In genomic region chr9:57968166-57968771, GRCm38 (mm10) we compare ENCODE assay signal across 14 mouse cellular contexts. TPM values are rescaled to one million over a fixed set of nuclear protein-coding genes. Genes with fewer than 3 reads are reported as not detected.
DNase-seq lines count a peak whose midpoint lies in the region; ATAC-seq and TF ChIP-seq lines count a peak whose summit lies in the region.
"Had no signal": no experiment of that assay in that cellular context is flagged by ENCODE, and none has a peak within 500 bp of the region (broad histone marks: within the 10 kb centered on the region; RNA-seq: fewer than 3 reads in every experiment).

No protein-coding gene starts in this region.

- TF ChIP-seq CTCF in spleen, adult 2 months (IDR thresholded peaks at IDR 0.05; ENCODE audit: extremely low read depth, insufficient read depth, insufficient read length, insufficient replicate concordance), result no peak
- no peak for TF ChIP-seq CTCF in intestine, postnatal 0 days (IDR thresholded peaks at IDR 0.05; ENCODE audit: low read depth)

- peak overlapping the region; percentile 43 for H3K27ac ChIP-seq in spleen, adult 2 months (ENCODE audit: insufficient read depth, low read length)
- peak overlapping the region; percentile 86 for H3K27ac ChIP-seq in intestine, postnatal 0 days (ENCODE audit: low read depth, low read length)
- no peak overlapping the region for H3K27ac ChIP-seq in kidney, embryonic 14.5 days (ENCODE audit: low read depth, low read length)
- H3K27ac ChIP-seq: embryonic facial prominence, embryonic 13.5 days; forebrain, embryonic 13.5 days had no signal

- WGBS in spleen, adult 2 months, result 34% methylated on average over 9 of the region's 9 CpGs
- WGBS in intestine, postnatal 0 days, result 75% methylated on average over 9 of the region's 9 CpGs
- WGBS in kidney, embryonic 14.5 days, result 79% methylated on average over 9 of the region's 9 CpGs

- H3K4me3 ChIP-seq in spleen, adult 2 months (ENCODE audit: extremely low read depth, insufficient read depth, insufficient read length), result no peak overlapping the region
- no peak overlapping the region for H3K4me3 ChIP-seq in intestine, postnatal 0 days (ENCODE audit: low read depth, low read length)
- no peak overlapping the region for H3K4me3 ChIP-seq in kidney, embryonic 14.5 days (ENCODE audit: low read length)
- H3K4me3 ChIP-seq: embryonic facial prominence, embryonic 13.5 days; forebrain, embryonic 13.5 days had no signal

- no peak for ATAC-seq in intestine, postnatal 0 days
- ATAC-seq in kidney, embryonic 14.5 days (ENCODE audit: low FRiP score, low TSS enrichment), result no peak
- ATAC-seq: forebrain, embryonic 13.5 days; Patski had no signal

- no peak overlapping the region for H3K4me2 ChIP-seq in intestine, postnatal 0 days (replicated peaks; ENCODE audit: low read depth)
- H3K4me2 ChIP-seq in kidney, embryonic 14.5 days (replicated peaks; ENCODE audit: low read depth, low read length), result no peak overlapping the region
- H3K4me2 ChIP-seq: embryonic facial prominence, embryonic 13.5 days; forebrain, embryonic 13.5 days had no signal

- no peak overlapping the region for H3K9ac ChIP-seq in intestine, postnatal 0 days (ENCODE audit: low read depth, low read length)
- H3K9ac ChIP-seq in kidney, embryonic 14.5 days (ENCODE audit: low read depth, low read length), result no peak overlapping the region
- H3K9ac ChIP-seq: embryonic facial prominence, embryonic 13.5 days; forebrain, embryonic 13.5 days had no signal

- peaks cover 58% of the 10 kb centered on the region for H3K4me1 ChIP-seq in spleen, adult 2 months (ENCODE audit: control insufficient read depth, insufficient read depth, insufficient read length)
- H3K4me1 ChIP-seq in intestine, postnatal 0 days (replicated peaks; ENCODE audit: control insufficient read depth, insufficient read depth, low read length), result peaks cover 22% of the 10 kb centered on the region
- H3K4me1 ChIP-seq in kidney, embryonic 14.5 days (ENCODE audit: control insufficient read depth, insufficient read depth, low read length), result no peaks in the 10 kb centered on the region
- H3K4me1 ChIP-seq: forebrain, embryonic 13.5 days had no signal

- H3K36me3 ChIP-seq in spleen, adult 2 months (ENCODE audit: control insufficient read depth, insufficient read depth, low read length), result no peaks in the 10 kb centered on the region
- H3K36me3 ChIP-seq in intestine, postnatal 0 days (ENCODE audit: control insufficient read depth, insufficient read depth), result no peaks in the 10 kb centered on the region
- H3K36me3 ChIP-seq in kidney, embryonic 14.5 days (ENCODE audit: control insufficient read depth, insufficient read depth, low read length), result no peaks in the 10 kb centered on the region
- H3K36me3 ChIP-seq: embryonic facial prominence, embryonic 13.5 days had no signal

- no peaks in the 10 kb centered on the region for H3K9me3 ChIP-seq in intestine, postnatal 0 days (ENCODE audit: control insufficient read depth)
- no peaks in the 10 kb centered on the region for H3K9me3 ChIP-seq in kidney, embryonic 14.5 days (ENCODE audit: control insufficient read depth, low read length)
- H3K9me3 ChIP-seq: embryonic facial prominence, embryonic 13.5 days; forebrain, embryonic 13.5 days had no signal

- H3K27me3 ChIP-seq in spleen, adult 2 months (ENCODE audit: control insufficient read depth, insufficient read depth, low read length), result no peaks in the 10 kb centered on the region
- H3K27me3 ChIP-seq in intestine, postnatal 0 days (replicated peaks; ENCODE audit: control insufficient read depth, insufficient read depth, low read length), result no peaks in the 10 kb centered on the region
- H3K27me3 ChIP-seq in kidney, embryonic 14.5 days (ENCODE audit: control insufficient read depth, insufficient read depth, low read length), result no peaks in the 10 kb centered on the region
- H3K27me3 ChIP-seq: embryonic facial prominence, embryonic 13.5 days; forebrain, embryonic 13.5 days; Patski had no signal

- DNase-seq in heart, adult 18-20 months, result peak; percentile 21 to 65
- DNase-seq in heart, adult 8-10 months (ENCODE audit: low spot score), result no peak
- peak in 1 of 2 experiments; percentile 56 for DNase-seq in spleen, adult 2 months (ENCODE audit: low read depth in 1 of 2, low spot score in 2 of 2)
- DNase-seq in spleen, adult 12 weeks (ENCODE audit: low spot score), result no peak
- peak; percentile 73 for DNase-seq in thymus, postnatal 25 days
- no peak for DNase-seq in embryo, embryonic 11 days
- DNase-seq: kidney, adult 11 months; lung, postnatal 36 days had no signal

- TF ChIP-seq POLR2A in spleen, adult 2 months (IDR thresholded peaks at IDR 0.05; ENCODE audit: low read depth, low read length), result no peak

RNA-seq across cellular contexts. Expression of gene Sema7a, which starts 28.4 kb away (rescaled TPM):
- 10 to 100 TPM; 31.7 to 31.8 TPM for total RNA-seq in heart, adult 18-20 months (2021)
- 10 to 100 TPM; 20.4 to 24.8 (median 24.5) TPM for total RNA-seq in heart, adult 8-10 months (2022)
- 26.1 and 35.7 TPM in 2 replicates for polyA plus RNA-seq in spleen, adult 2 months (2012; rRNA removed)
- polyA plus RNA-seq in intestine, postnatal 0 days (2015; fragmentation: Nextera tagmentation; extraction: Ambion mirVana), result 6.9 and 7.1 TPM in 2 replicates
- 0.93 TPM in 2 replicates for polyA plus RNA-seq in kidney, embryonic 14.5 days (2014; fragmentation: Nextera tagmentation; extraction: Ambion mirVana)

RNA-seq across cellular contexts. Expression of gene Cyp11a1, which starts 37.9 kb away (rescaled TPM):
- not detected for total RNA-seq in heart, adult 18-20 months (2021)
- total RNA-seq in heart, adult 8-10 months (2022), result under 1 TPM in 1 of 4 experiments, not detected in 3; 0.27 TPM
- 0.52 and 0.67 TPM in 2 replicates for polyA plus RNA-seq in spleen, adult 2 months (2012; rRNA removed)
- polyA plus RNA-seq in intestine, postnatal 0 days (2015; fragmentation: Nextera tagmentation; extraction: Ambion mirVana), result 4.4 and 7.8 TPM in 2 replicates
- polyA plus RNA-seq in kidney, embryonic 14.5 days (2014; fragmentation: Nextera tagmentation; extraction: Ambion mirVana), result 0.47 and 0.87 TPM in 2 replicates
- total RNA-seq: liver, adult 2 months had no signal
- polyA plus RNA-seq: liver, adult 2 months had no signal

RNA-seq across cellular contexts. Expression of gene Ubl7, which starts 57.5 kb away (rescaled TPM):
- total RNA-seq in heart, adult 18-20 months (2021), result 10 to 100 TPM; 84.5 to 91.1 TPM
- 10 to 100 TPM; 72.5 to 82.8 (median 80.1) TPM for total RNA-seq in heart, adult 8-10 months (2022)
- polyA plus RNA-seq in spleen, adult 2 months (2012; rRNA removed), result 88.3 and 131 TPM in 2 replicates
- 77.1 and 80.7 TPM in 2 replicates for polyA plus RNA-seq in intestine, postnatal 0 days (2015; fragmentation: Nextera tagmentation; extraction: Ambion mirVana)
- polyA plus RNA-seq in kidney, embryonic 14.5 days (2014; fragmentation: Nextera tagmentation; extraction: Ambion mirVana), result 106 and 108 TPM in 2 replicates

Comparison
In these comparisons a context has a peak if more than half of its experiments do, and no peak if none do; other contexts are left out.
1. DNase-seq: peak in heart, adult 18-20 months (2 of 2) and thymus, postnatal 25 days (single experiment); none in heart, adult 8-10 months (single experiment), spleen, adult 12 weeks (single experiment) and embryo, embryonic 11 days (single experiment).